ENCODE assay signal across 8 mouse cellular contexts in the genomic region with DNA sequence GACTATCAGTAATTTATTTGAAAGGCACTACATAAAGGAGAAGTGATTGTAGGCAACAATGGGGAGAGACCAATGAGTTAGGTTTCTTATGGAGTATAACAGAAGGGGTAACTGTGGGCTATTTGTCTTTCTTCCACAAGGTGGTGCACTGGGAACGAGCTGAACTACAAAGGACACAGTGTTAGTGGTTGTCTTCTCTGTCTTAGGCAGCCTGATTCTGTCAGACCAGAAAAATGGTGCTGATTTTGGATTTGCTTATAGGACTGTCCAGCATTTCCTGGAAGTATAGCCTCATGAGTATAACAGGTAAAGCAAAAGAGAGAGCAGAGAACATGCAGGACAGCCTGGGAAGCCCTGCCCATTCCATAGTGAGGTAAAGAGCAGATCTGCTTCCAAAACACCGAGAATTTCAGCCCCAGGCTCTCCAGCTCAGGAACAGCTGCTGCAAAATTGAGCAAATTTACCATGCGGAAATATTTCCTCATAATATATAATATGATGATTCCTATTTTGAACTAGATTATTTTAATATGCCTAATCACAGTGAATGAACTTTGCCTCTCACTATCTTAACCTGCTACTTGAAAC.
DNase-seq lines count a peak whose midpoint lies in the region; ATAC-seq and TF ChIP-seq lines count a peak whose summit lies in the region.

No protein-coding gene starts in this region.

- WGBS in heart, embryonic 13.5 days: 41% methylated on average over 3 of the region's 3 CpGs
- WGBS in liver, postnatal 0 days (ENCODE audit: insufficient replicate concordance): 51% methylated on average over 3 of the region's 3 CpGs

- no peak for ATAC-seq in heart, embryonic 13.5 days (ENCODE audit: extremely low read depth, insufficient number of reproducible peaks, low FRiP score, low TSS enrichment)
- no peak for ATAC-seq in liver, postnatal 0 days

- DNase-seq in ovary, postnatal 14 days (ENCODE audit: low spot score): peak; percentile 21
- DNase-seq in ovary, postnatal 10 days (ENCODE audit: low spot score): no peak
- peak; percentile 77 for DNase-seq in embryo, embryonic 10 days (ENCODE audit: low spot score)
- peak; percentile 62 for DNase-seq in kidney, postnatal 10 days
- no peak for DNase-seq in liver, postnatal 0 days
- DNase-seq in right cerebral cortex, postnatal 14 days: peak; percentile 72
- DNase-seq in thymus, adult 18-20 months: no peak

- H3K27ac ChIP-seq in heart, embryonic 13.5 days (replicated peaks): peak overlapping the region; percentile 49; the same call in 1 of the 2 replicates
- no peak overlapping the region for H3K27ac ChIP-seq in liver, postnatal 0 days (ENCODE audit: low read depth)

- H3K4me1 ChIP-seq in heart, embryonic 13.5 days: peaks cover 10% of the 10 kb centered on the region
- no peaks in the 10 kb centered on the region for H3K4me1 ChIP-seq in liver, postnatal 0 days (ENCODE audit: insufficient read depth)

- no peaks in the 10 kb centered on the region for H3K9me3 ChIP-seq in heart, embryonic 13.5 days
- H3K9me3 ChIP-seq in liver, postnatal 0 days (ENCODE audit: low read length): no peaks in the 10 kb centered on the region

- no peak overlapping the region for H3K9ac ChIP-seq in heart, embryonic 13.5 days
- H3K9ac ChIP-seq in liver, postnatal 0 days (replicated peaks): no peak overlapping the region

- no peak for TF ChIP-seq EP300 in liver, postnatal 0 days (IDR thresholded peaks at IDR 0.05; ENCODE audit: low read depth)

- TF ChIP-seq CTCF in liver, postnatal 0 days (IDR thresholded peaks at IDR 0.05; ENCODE audit: low read depth): peak; percentile 48

- no peaks in the 10 kb centered on the region for H3K27me3 ChIP-seq in heart, embryonic 13.5 days (replicated peaks)
- H3K27me3 ChIP-seq in liver, postnatal 0 days (ENCODE audit: insufficient read depth, low read length): no peaks in the 10 kb centered on the region

- no peak overlapping the region for H3K4me2 ChIP-seq in heart, embryonic 13.5 days
- H3K4me2 ChIP-seq in liver, postnatal 0 days (ENCODE audit: low read depth, low read length): no peak overlapping the region

- H3K4me3 ChIP-seq in heart, embryonic 13.5 days: no peak overlapping the region
- no peak overlapping the region for H3K4me3 ChIP-seq in liver, postnatal 0 days (ENCODE audit: low read depth, low read length)

- H3K36me3 ChIP-seq in heart, embryonic 13.5 days: no peaks in the 10 kb centered on the region
- H3K36me3 ChIP-seq in liver, postnatal 0 days (replicated peaks; ENCODE audit: insufficient read depth, low read length): no peaks in the 10 kb centered on the region

Comparison
In these comparisons a context has a peak if more than half of its experiments do, and no peak if none do; other contexts are left out.
1. DNase-seq: peak in ovary, postnatal 14 days (single experiment), embryo, embryonic 10 days (single experiment), kidney, postnatal 10 days (single experiment) and right cerebral cortex, postnatal 14 days (single experiment); none in ovary, postnatal 10 days (single experiment), liver, postnatal 0 days (single experiment) and thymus, adult 18-20 months (0 of 2).